8 mouse cellular contexts compared by ENCODE assay signal in genomic region chr12:76961052-76961931, GRCm38 (mm10). TPM values are rescaled to one million over a fixed set of nuclear protein-coding genes. Genes with fewer than 3 reads are reported as not detected.
A peak's percentile ranks its signal among the peaks of the same experiment; 100 is the strongest.
DNase-seq lines count a peak whose midpoint lies in the region; ATAC-seq and TF ChIP-seq lines count a peak whose summit lies in the region.

No protein-coding gene starts in this region.

- H3K9ac ChIP-seq in neural tube, embryonic 11.5 days (ENCODE audit: low read length), result peak overlapping the region; percentile 67

- H3K9me3 ChIP-seq in neural tube, embryonic 11.5 days (ENCODE audit: control insufficient read depth, low read length), result no peaks in the 10 kb centered on the region
- no peaks in the 10 kb centered on the region for H3K9me3 ChIP-seq in forebrain, embryonic 10.5 days
- no peaks in the 10 kb centered on the region for H3K9me3 ChIP-seq in limb, embryonic 10.5 days (replicated peaks)

- DNase-seq in cerebellum, adult 11-12 months, result peak; percentile 81
- no peak for DNase-seq in cerebellum, adult 8-10 months
- DNase-seq in neural tube, embryonic 11.5 days (ENCODE audit: low spot score), result peak; percentile 37
- no peak for DNase-seq in neural tube, embryonic 10.5 days (ENCODE audit: extremely low spot score, low spot score)
- DNase-seq in forebrain, embryonic 10.5 days (ENCODE audit: extremely low spot score, low spot score), result peak; percentile 38
- peak; percentile 64 for DNase-seq in limb, embryonic 10.5 days (ENCODE audit: low spot score)

- H3K79me2 ChIP-seq in myocyte (ENCODE audit: control insufficient read depth, insufficient read depth), result peaks cover 35% of the 10 kb centered on the region

- H3K36me3 ChIP-seq in neural tube, embryonic 11.5 days (ENCODE audit: control insufficient read depth, insufficient read depth, low read length), result no peaks in the 10 kb centered on the region
- H3K36me3 ChIP-seq in forebrain, embryonic 10.5 days (replicated peaks), result peaks cover 38% of the 10 kb centered on the region
- peaks cover 35% of the 10 kb centered on the region for H3K36me3 ChIP-seq in limb, embryonic 10.5 days
- H3K36me3 ChIP-seq in myocyte (ENCODE audit: control insufficient read depth, insufficient read depth), result peaks cover 14% of the 10 kb centered on the region

- H3K4me2 ChIP-seq in neural tube, embryonic 11.5 days (ENCODE audit: low read depth), result peak overlapping the region; percentile 87
- peak overlapping the region; percentile 91 for H3K4me2 ChIP-seq in myocyte (ENCODE audit: low read depth)

- peak; percentile 42 for ATAC-seq in neural tube, embryonic 11.5 days (ENCODE audit: insufficient read depth, low FRiP score, low TSS enrichment)
- no peak for ATAC-seq in megakaryocyte-erythroid progenitor cell, adult 5-6 weeks (replicated peaks; ENCODE audit: low FRiP score, low TSS enrichment, poor library complexity, severe bottlenecking)

- no peak overlapping the region for H3K27ac ChIP-seq in neural tube, embryonic 11.5 days (ENCODE audit: low read depth, low read length)
- peak overlapping the region; percentile 85 for H3K27ac ChIP-seq in forebrain, embryonic 10.5 days
- peak overlapping the region; percentile 86 for H3K27ac ChIP-seq in limb, embryonic 10.5 days

- peaks cover 10% of the 10 kb centered on the region for H3K4me1 ChIP-seq in neural tube, embryonic 11.5 days (ENCODE audit: control insufficient read depth, insufficient read depth, low read length)
- H3K4me1 ChIP-seq in forebrain, embryonic 10.5 days, result peaks cover 31% of the 10 kb centered on the region
- peaks cover 21% of the 10 kb centered on the region for H3K4me1 ChIP-seq in limb, embryonic 10.5 days

- TF ChIP-seq POLR2A in myocyte (IDR thresholded peaks at IDR 0.05; ENCODE audit: insufficient read length, low read depth), result no peak

- WGBS in neural tube, embryonic 11.5 days, result 7% methylated on average over 35 of the region's 45 CpGs
- 6% methylated on average over 43 of the region's 45 CpGs for WGBS in forebrain, embryonic 10.5 days
- WGBS in limb, embryonic 10.5 days, result 6% methylated on average over 45 of the region's 45 CpGs

- H3K4me3 ChIP-seq in neural tube, embryonic 11.5 days (ENCODE audit: low read depth, low read length), result peak overlapping the region; percentile 72
- peak overlapping the region; percentile 84 for H3K4me3 ChIP-seq in forebrain, embryonic 10.5 days
- H3K4me3 ChIP-seq in limb, embryonic 10.5 days, result peak overlapping the region; percentile 71
- peak overlapping the region; percentile 78 for H3K4me3 ChIP-seq in myocyte

- no peaks in the 10 kb centered on the region for H3K27me3 ChIP-seq in neural tube, embryonic 11.5 days (ENCODE audit: control insufficient read depth, insufficient read depth, low read length)
- H3K27me3 ChIP-seq in forebrain, embryonic 10.5 days (ENCODE audit: poor library complexity, severe bottlenecking), result peaks cover 5% of the 10 kb centered on the region; the same call in 1 of the 2 replicates
- no peaks in the 10 kb centered on the region for H3K27me3 ChIP-seq in limb, embryonic 10.5 days (ENCODE audit: low read depth, poor library complexity, severe bottlenecking)
- H3K27me3 ChIP-seq in myocyte (ENCODE audit: control insufficient read depth, insufficient read depth, insufficient read length), result no peaks in the 10 kb centered on the region

- peak overlapping the region; percentile 61 for H3ac ChIP-seq in myocyte (ENCODE audit: control insufficient read depth, insufficient read length)

TF ChIP-seq in myocyte, 11 proteins besides CTCF, POLR2A, EP300 and RAD21:
- TF ChIP-seq SRF (IDR thresholded peaks at IDR 0.05; ENCODE audit: control insufficient read depth, insufficient read length, low read depth) (no peak), REST (IDR thresholded peaks at IDR 0.05; ENCODE audit: insufficient read depth, insufficient read length) (no peak)

RNA-seq across cellular contexts. Expression of gene Max, which starts 0.7 kb away (rescaled TPM):
- polyA plus RNA-seq in neural tube, embryonic 11.5 days (2014; fragmentation: Nextera tagmentation; extraction: Ambion mirVana), result 20.6 and 33.4 TPM in 2 replicates
- polyA plus RNA-seq in forebrain, embryonic 10.5 days (2016; fragmentation: Nextera tagmentation; extraction: Ambion mirVana), result 12.0 and 13.5 TPM in 2 replicates
- polyA plus RNA-seq in limb, embryonic 10.5 days (2016; fragmentation: Nextera tagmentation; extraction: Ambion mirVana), result 11.5 and 12.9 TPM in 2 replicates
- polyA plus RNA-seq in myocyte (2012; fragmentation: generic; extraction: Trizol), result 33.6 TPM
- 108 and 111 TPM in 2 replicates for total RNA-seq in megakaryocyte-erythroid progenitor cell, adult 5-6 weeks (2014; fragmentation: Nextera tagmentation)
- 91.3 and 139 TPM in 2 replicates for total RNA-seq in megakaryocyte-erythroid progenitor cell, adult 5-6 weeks (2017)

Comparison
In these comparisons a context has a peak if more than half of its experiments do, and no peak if none do; other contexts are left out.
1. DNase-seq: peak in cerebellum, adult 11-12 months (single experiment), neural tube, embryonic 11.5 days (single experiment), forebrain, embryonic 10.5 days (single experiment) and limb, embryonic 10.5 days (single experiment); none in cerebellum, adult 8-10 months (single experiment) and neural tube, embryonic 10.5 days (single experiment).
2. Peak in every context shown above with its lines, with median percentiles within 50 percentile points of each other: H3K4me3 ChIP-seq.